Mouse (Mus musculus): Measurements from ENCODE around the gene Hnrnpl. TPM values are rescaled to one million over a fixed set of nuclear protein-coding genes. Genes with fewer than 3 reads are reported as not detected.

The Hnrnpl gene
- total and polyA plus RNA-seq, 3 experiments, result 296 to 645 (median 371) TPM

DNA sequence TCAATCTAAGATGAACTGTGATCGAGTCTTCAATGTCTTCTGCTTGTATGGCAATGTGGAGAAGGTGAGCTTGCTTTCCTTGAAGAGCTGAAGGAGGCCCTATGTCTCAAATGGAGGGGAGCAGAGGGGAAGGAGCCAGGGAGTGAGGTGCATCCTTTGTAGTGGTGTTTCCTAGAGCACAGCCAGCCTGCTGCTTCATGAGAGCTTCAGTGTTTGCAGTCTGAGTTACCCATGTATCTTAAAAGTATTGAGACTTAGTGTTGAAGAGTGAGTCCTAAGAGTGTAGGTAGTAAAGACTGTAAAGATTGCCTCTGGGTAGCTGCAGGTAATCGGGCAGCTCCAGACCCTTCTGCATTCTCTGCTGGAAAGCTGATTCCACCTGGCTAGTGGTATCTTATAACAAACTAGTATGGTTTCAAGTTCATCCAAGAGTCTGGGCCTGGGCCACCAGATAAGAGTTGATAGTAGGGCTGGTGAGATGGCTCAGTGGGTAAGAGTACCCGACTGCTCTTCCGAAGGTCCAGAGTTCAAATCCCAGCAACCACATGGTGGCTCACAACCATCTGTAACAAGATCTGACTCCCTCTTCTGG lies 10.6 kb downstream of the Hnrnpl start:
- H3K27ac ChIP-seq (ENCODE audit: insufficient read depth, low read depth), result peak overlapping the region; percentile 60

GRCm38 (mm10) chr7:28819571-28819970 lies 11.2 kb downstream of the Hnrnpl start:
- dilution Hi-C loops (cut with MboI; ENCODE audit: extremely low pct_ligation_motif_present, extremely low pct_unique_long_range_greater_than_20kb, low sequenced_read_pairs) (no loop called here), in situ Hi-C loops (cut with MboI; ENCODE audit: low pct_ligation_motif_present, low pct_unique_long_range_greater_than_20kb, low sequenced_read_pairs) (no loop called here)
- peaks cover 44 to 95% of the 10 kb centered on the region in 2 experiments for H3K4me1 ChIP-seq (ENCODE audit: control insufficient read depth in 1 of 2, insufficient read depth in 2 of 2)

More for the DNA sequence above, 10.6 kb downstream of the Hnrnpl start:
- Histone ChIP-seq H3K36me3 (replicated peaks in 1 of 2; ENCODE audit: control insufficient read depth in 1 of 2, insufficient read depth in 1 of 2, low read length in 1 of 2) (peaks cover 81 to 92% of the 10 kb centered on the region in 2 experiments), H3K4me3 (replicated peaks in 1 of 3; ENCODE audit: low read depth in 2 of 3, low read length in 2 of 3, poor library complexity in 1 of 3) (no peak overlapping the region), H3K79me2 (replicated peaks; ENCODE audit: control insufficient read depth, extremely low read depth, insufficient read depth, poor library complexity, severe bottlenecking) (peaks cover 51% of the 10 kb centered on the region), H3K4me2 (ENCODE audit: insufficient read depth, low read depth, poor library complexity, severe bottlenecking) (peak overlapping the region; percentile 3; the same call in 1 of the 2 replicates), H3K27me3 (replicated peaks) (no peaks in the 10 kb centered on the region), H3K4me1 (ENCODE audit: control insufficient read depth in 1 of 2, insufficient read depth in 2 of 2) (peaks cover 44 to 95% of the 10 kb centered on the region in 2 experiments), H3K9me3 (replicated peaks; ENCODE audit: low read length) (no peaks in the 10 kb centered on the region), H3K9ac (ENCODE audit: insufficient read depth, low read depth) (no peak overlapping the region)
- TF ChIP-seq UBTF (IDR thresholded peaks at IDR 0.05; ENCODE audit: low read depth, low read length) (no peak), GABPA (IDR thresholded peaks at IDR 0.05; ENCODE audit: insufficient replicate concordance, low read depth, low read length) (no peak), PAX5 (IDR thresholded peaks at IDR 0.05; ENCODE audit: low read length) (no peak), POLR2A (IDR thresholded peaks at IDR 0.05; ENCODE audit: low read depth, low read length) (peak; percentile 26; the same call in 1 of the 2 replicates), TBP (conservative IDR thresholded peaks at IDR 0.05; ENCODE audit: low read depth, low read length) (no peak)
- no peak for DNase-seq (ENCODE audit: extremely low read depth)
- dilution Hi-C loops (cut with MboI; ENCODE audit: extremely low pct_ligation_motif_present, extremely low pct_unique_long_range_greater_than_20kb, low sequenced_read_pairs), result no loop called here
- in situ Hi-C loops (cut with MboI; ENCODE audit: low pct_ligation_motif_present, low pct_unique_long_range_greater_than_20kb, low sequenced_read_pairs), result no loop called here

DNA sequence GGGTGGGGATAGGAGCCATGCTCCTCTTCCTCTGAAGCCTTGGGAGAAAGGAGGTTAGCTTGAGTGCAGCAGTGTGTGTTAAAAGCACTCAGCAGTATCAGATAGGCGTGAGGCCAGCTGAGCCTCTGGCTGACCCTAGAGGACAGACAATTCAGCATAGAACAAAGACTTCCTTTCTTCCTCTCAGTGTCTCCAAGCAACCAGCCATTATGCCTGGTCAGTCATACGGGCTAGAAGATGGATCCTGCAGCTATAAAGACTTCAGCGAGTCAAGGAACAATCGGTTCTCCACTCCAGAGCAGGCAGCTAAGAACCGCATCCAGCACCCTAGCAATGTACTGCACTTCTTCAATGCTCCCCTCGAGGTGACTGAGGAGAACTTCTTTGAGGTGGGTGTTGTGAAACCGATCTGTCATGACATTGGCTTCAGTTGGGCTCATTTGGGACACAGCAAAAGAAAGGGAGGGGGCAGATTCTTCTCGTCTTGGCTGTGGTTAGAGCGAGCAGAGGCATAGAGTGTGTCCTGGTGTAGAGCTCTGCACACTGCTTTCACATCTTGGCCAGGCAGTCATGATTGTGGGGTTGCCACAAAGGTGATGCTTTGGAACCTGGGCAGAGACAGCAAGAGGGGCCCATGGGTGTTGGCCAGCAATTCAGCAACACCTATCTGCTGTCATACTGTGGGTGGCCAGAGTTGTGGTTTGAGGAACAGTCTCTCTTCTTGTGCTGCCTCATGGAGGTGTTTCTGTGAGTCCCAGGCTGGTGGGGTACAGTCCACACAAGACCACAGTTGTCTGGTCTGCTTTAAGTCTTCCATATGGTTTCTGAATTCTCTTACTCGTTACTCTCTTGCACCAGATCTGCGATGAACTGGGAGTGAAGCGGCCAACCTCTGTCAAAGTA lies 12.3 kb downstream of the Hnrnpl start:
- Histone ChIP-seq H3K9me3 (replicated peaks; ENCODE audit: low read length) (no peaks in the 10 kb centered on the region), H3K27ac (ENCODE audit: insufficient read depth, low read depth) (peak overlapping the region; percentile 90), H3K79me2 (replicated peaks; ENCODE audit: control insufficient read depth, extremely low read depth, insufficient read depth, poor library complexity, severe bottlenecking) (peaks cover 35% of the 10 kb centered on the region), H3K4me2 (ENCODE audit: insufficient read depth, low read depth, poor library complexity, severe bottlenecking) (0 out of 2 replicates have a peak overlapping the region, but pooled peaks have one; percentile 19), H3K27me3 (replicated peaks) (no peaks in the 10 kb centered on the region), H3K4me1 (ENCODE audit: control insufficient read depth in 1 of 2, insufficient read depth in 2 of 2) (peaks cover 40 to 89% of the 10 kb centered on the region in 2 experiments), H3K36me3 (replicated peaks in 1 of 2; ENCODE audit: control insufficient read depth in 1 of 2, insufficient read depth in 1 of 2, low read length in 1 of 2) (peaks cover 67 to 75% of the 10 kb centered on the region in 2 experiments), H3K4me3 (replicated peaks in 1 of 3; ENCODE audit: low read depth in 2 of 3, low read length in 2 of 3, poor library complexity in 1 of 3) (peak overlapping the region in 2 of 3 experiments; percentile 6 to 14), H3K9ac (ENCODE audit: insufficient read depth, low read depth) (no peak overlapping the region; the same call in 1 of the 2 replicates)
- dilution Hi-C loops (cut with MboI; ENCODE audit: extremely low pct_ligation_motif_present, extremely low pct_unique_long_range_greater_than_20kb, low sequenced_read_pairs) (no loop called here), in situ Hi-C loops (cut with MboI; ENCODE audit: low pct_ligation_motif_present, low pct_unique_long_range_greater_than_20kb, low sequenced_read_pairs) (no loop called here)
- DNase-seq (ENCODE audit: extremely low read depth), result no peak
- peak; percentile 12; the same call in 1 of the 2 replicates for TF ChIP-seq MXI1 (IDR thresholded peaks at IDR 0.05; ENCODE audit: low read depth, low read length)
- peak; percentile 35; the same call in 1 of the 2 replicates for TF ChIP-seq POLR2A (IDR thresholded peaks at IDR 0.05; ENCODE audit: low read depth, low read length)
- no peak for TF ChIP-seq PAX5 (IDR thresholded peaks at IDR 0.05; ENCODE audit: low read length)

More at GRCm38 (mm10) chr7:28819571-28819970, 11.2 kb downstream of the Hnrnpl start:
- Histone ChIP-seq H3K36me3 (replicated peaks in 1 of 2; ENCODE audit: control insufficient read depth in 1 of 2, insufficient read depth in 1 of 2, low read length in 1 of 2) (peaks cover 76 to 86% of the 10 kb centered on the region in 2 experiments), H3K4me3 (replicated peaks in 1 of 3; ENCODE audit: low read depth in 2 of 3, low read length in 2 of 3, poor library complexity in 1 of 3) (no peak overlapping the region), H3K9me3 (replicated peaks; ENCODE audit: low read length) (no peaks in the 10 kb centered on the region), H3K27ac (ENCODE audit: insufficient read depth, low read depth) (peak overlapping the region; percentile 90), H3K79me2 (replicated peaks; ENCODE audit: control insufficient read depth, extremely low read depth, insufficient read depth, poor library complexity, severe bottlenecking) (peaks cover 45% of the 10 kb centered on the region), H3K9ac (ENCODE audit: insufficient read depth, low read depth) (no peak overlapping the region; the same call in 1 of the 2 replicates), H3K27me3 (replicated peaks) (no peaks in the 10 kb centered on the region), H3K4me2 (ENCODE audit: insufficient read depth, low read depth, poor library complexity, severe bottlenecking) (no peak overlapping the region)
- DNase-seq (ENCODE audit: extremely low read depth), result no peak
- TF ChIP-seq RCOR1 (conservative IDR thresholded peaks at IDR 0.05; ENCODE audit: low read depth, low read length) (no peak), MYC (IDR thresholded peaks at IDR 0.05; ENCODE audit: low read depth, low read length) (no peak), MEF2A (IDR thresholded peaks at IDR 0.05; ENCODE audit: borderline replicate concordance, low read depth, low read length) (no peak), PAX5 (IDR thresholded peaks at IDR 0.05; ENCODE audit: low read length) (no peak), NELFE (IDR thresholded peaks at IDR 0.05; ENCODE audit: low read depth, low read length) (no peak), USF2 (conservative IDR thresholded peaks at IDR 0.05; ENCODE audit: low read depth, low read length) (no peak), E2F4 (IDR thresholded peaks at IDR 0.05; ENCODE audit: insufficient replicate concordance, low read depth, low read length) (no peak), SIN3A (IDR thresholded peaks at IDR 0.05; ENCODE audit: low read length) (no peak)

Data from CH12.LX (cell line).